ENCODE assay signal across 19 mouse cellular contexts in the genomic region with DNA sequence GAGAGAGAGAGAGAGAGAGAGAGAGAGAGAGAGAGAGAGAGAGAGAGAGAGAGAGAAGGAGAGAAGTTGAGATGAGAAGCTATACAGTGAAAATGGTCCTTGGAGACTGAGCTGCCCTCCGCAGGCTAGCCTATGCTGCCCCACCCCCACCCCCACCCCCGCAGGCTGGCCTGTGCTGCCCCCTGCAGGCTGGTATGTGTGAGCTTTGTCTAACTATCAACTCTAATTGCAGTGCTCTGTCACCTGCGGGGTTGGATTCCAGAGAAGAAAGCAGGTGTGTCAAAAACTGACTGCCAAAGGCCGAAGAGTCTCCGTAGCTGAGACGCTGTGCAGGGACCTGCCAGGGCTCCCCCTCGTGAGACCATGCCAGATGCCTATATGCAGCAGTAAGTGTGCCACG.
DNase-seq lines count a peak whose midpoint lies in the region; TF ChIP-seq lines count a peak whose summit lies in the region.
"Had no signal": no experiment of that assay in that cellular context is flagged by ENCODE, and none has a peak within 500 bp of the region (broad histone marks: within the 10 kb centered on the region; RNA-seq: fewer than 3 reads in every experiment).

No protein-coding gene starts in this region.

- no peak overlapping the region for H3K27ac ChIP-seq in gastrocnemius, adult 2 months
- H3K27ac ChIP-seq in layer of hippocampus, adult 2 months: no peak overlapping the region
- H3K27ac ChIP-seq: embryonic facial prominence, embryonic 12.5 days; forebrain, embryonic 15.5 days; limb, embryonic 10.5 days; midbrain, embryonic 13.5 days; neural tube, embryonic 13.5 days had no signal

- TF ChIP-seq CTCF in gastrocnemius, adult 2 months (IDR thresholded peaks at IDR 0.05): peak; percentile 25
- TF ChIP-seq CTCF in layer of hippocampus, adult 2 months (conservative IDR thresholded peaks at IDR 0.05): peak; percentile 28

- intact Hi-C loops in gastrocnemius, adult 2 months (cut with DNase I): no loop called here

- H3K4me3 ChIP-seq in gastrocnemius, adult 2 months: no peak overlapping the region
- no peak overlapping the region for H3K4me3 ChIP-seq in layer of hippocampus, adult 2 months
- H3K4me3 ChIP-seq: embryonic facial prominence, embryonic 12.5 days; forebrain, embryonic 15.5 days; limb, embryonic 10.5 days; midbrain, embryonic 13.5 days; neural tube, embryonic 13.5 days had no signal

- no peak for DNase-seq in gastrocnemius, adult 2 months
- DNase-seq in gastrocnemius, adult 8-10 months (ENCODE audit: low spot score in 2 of 2): no peak
- DNase-seq in layer of hippocampus, adult 2 months (ENCODE audit: low spot score in 2 of 2): no peak
- no peak for DNase-seq in layer of hippocampus, postnatal 25 days (ENCODE audit: extremely low spot score in 1 of 2, low spot score in 1 of 2)
- DNase-seq in A20 (ENCODE audit: low read depth, low spot score): peak; percentile 34
- DNase-seq in R1 (ENCODE audit: low read depth, low spot score): peak; percentile 59
- DNase-seq in retina, embryonic 14.5 days (ENCODE audit: low spot score): no peak
- DNase-seq in c-Kit-positive CD71-positive TER-119-positive erythroid progenitor cells, embryonic 14.5 days (ENCODE audit: low spot score): no peak
- DNase-seq: adrenal gland, adult 8-10 months; cerebellum, adult 9-11 months; kidney, adult 18-20 months; kidney, postnatal 36 days; layer of hippocampus, adult 9-11 months; lung, postnatal 10 days had no signal

Comparison
In these comparisons a context has a peak if more than half of its experiments do, and no peak if none do; other contexts are left out.
1. DNase-seq: peak in A20 (single experiment) and R1 (single experiment); none in gastrocnemius, adult 2 months (single experiment), gastrocnemius, adult 8-10 months (0 of 2), layer of hippocampus, adult 2 months (0 of 2), layer of hippocampus, postnatal 25 days (0 of 2), retina, embryonic 14.5 days (single experiment) and c-Kit-positive CD71-positive TER-119-positive erythroid progenitor cells, embryonic 14.5 days (single experiment).